14 mouse cellular contexts compared by ENCODE assay signal in the genomic region with DNA sequence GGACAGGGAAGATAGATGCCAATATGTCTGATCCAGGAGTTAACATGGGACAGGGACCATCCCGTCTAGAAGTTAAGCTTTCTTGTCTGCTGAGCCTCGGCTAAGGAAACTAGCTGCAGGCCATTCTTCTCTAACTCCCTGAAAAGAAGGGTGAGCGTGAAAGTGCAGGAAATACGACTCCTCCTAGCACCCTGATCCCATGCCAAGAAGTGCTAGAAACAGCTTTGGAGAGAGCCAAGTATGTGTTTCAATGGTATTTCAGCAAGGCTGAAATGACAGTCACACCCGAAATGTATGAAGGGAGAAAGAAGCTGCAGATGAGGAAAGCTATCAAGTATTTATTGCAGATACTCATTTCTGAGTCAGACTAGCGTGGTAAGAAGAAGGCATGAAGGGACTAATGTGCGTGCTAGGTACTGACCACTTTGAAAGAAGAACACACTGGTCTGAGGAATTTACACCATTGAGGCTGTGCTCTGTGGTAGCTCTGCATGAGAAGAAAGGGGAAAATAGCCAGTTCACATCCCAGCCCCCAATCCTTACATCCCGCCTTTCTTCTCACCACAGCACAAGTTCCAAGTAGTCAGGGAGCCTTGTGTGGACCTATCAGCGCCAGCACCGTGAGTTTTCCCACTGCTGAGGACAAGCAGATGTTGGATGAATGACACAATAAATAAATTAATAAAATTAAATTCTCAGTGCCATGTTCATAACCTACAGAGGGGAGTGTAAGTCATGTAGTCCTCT. TPM values are rescaled to one million over a fixed set of nuclear protein-coding genes. Genes with fewer than 3 reads are reported as not detected.
DNase-seq lines count a peak whose midpoint lies in the region.
"Had no signal": no experiment of that assay in that cellular context is flagged by ENCODE, and none has a peak within 500 bp of the region (broad histone marks: within the 10 kb centered on the region; RNA-seq: fewer than 3 reads in every experiment).

No protein-coding gene starts in this region.

- DNase-seq in adrenal gland, adult 2 months, result peak; percentile 10
- no peak for DNase-seq in adrenal gland, postnatal 25 days
- DNase-seq in kidney, postnatal 10 days, result peak; percentile 30
- DNase-seq in kidney, adult 11 months, result no peak
- peak; percentile 36 for DNase-seq in gastrocnemius, postnatal 25 days
- DNase-seq in lung, postnatal 14 days, result peak; percentile 54
- no peak for DNase-seq in c-Kit-positive CD71-positive TER-119-positive erythroid progenitor cells, embryonic 14.5 days (ENCODE audit: low spot score)
- no peak for DNase-seq in embryo, embryonic 10 days (ENCODE audit: low spot score)
- DNase-seq: cerebellum, adult 9-11 months; spleen, adult 18-20 months; thymus, postnatal 14 days had no signal

RNA-seq across cellular contexts. Expression of a gene that starts 33.0 kb away (rescaled TPM):
- 1 to 10 TPM; 3.5 to 5.1 TPM for total RNA-seq in adrenal gland, adult 2 months (2021)
- polyA plus RNA-seq in adrenal gland, adult 2 months (2012; rRNA removed), result 0.27 and 0.46 TPM in 2 replicates
- total RNA-seq in adrenal gland, postnatal 25 days (2021), result 3.3 and 3.6 TPM in 2 replicates
- 1 to 10 TPM; 2.4 to 3.7 TPM for total RNA-seq in gastrocnemius, postnatal 25 days (2021)
- total RNA-seq: monocyte, adult 5-6 weeks had no signal
- polyA plus RNA-seq: G1E had no signal

RNA-seq across cellular contexts. Expression of a gene that starts 57.4 kb away (rescaled TPM):
- under 1 TPM in 1 of 2 experiments, not detected in 1; 0.17 TPM for total RNA-seq in adrenal gland, adult 2 months (2021)
- polyA plus RNA-seq in adrenal gland, adult 2 months (2012; rRNA removed), result not detected in 2 replicates
- not detected in 2 replicates for total RNA-seq in adrenal gland, postnatal 25 days (2021)
- total RNA-seq in gastrocnemius, postnatal 25 days (2021), result not detected
- total RNA-seq: gastrocnemius, postnatal 36 days; monocyte, adult 5-6 weeks had no signal

Comparison
In these comparisons a context has a peak if more than half of its experiments do, and no peak if none do; other contexts are left out.
1. DNase-seq: peak in adrenal gland, adult 2 months (single experiment), kidney, postnatal 10 days (single experiment), gastrocnemius, postnatal 25 days (single experiment) and lung, postnatal 14 days (single experiment); none in adrenal gland, postnatal 25 days (single experiment), kidney, adult 11 months (single experiment), c-Kit-positive CD71-positive TER-119-positive erythroid progenitor cells, embryonic 14.5 days (single experiment) and embryo, embryonic 10 days (single experiment).